Mouse (Mus musculus) forebrain, embryonic 12.5 days (tissue): ENCODE data around the gene Prr13. TPM values are rescaled to one million over a fixed set of nuclear protein-coding genes. Genes with fewer than 3 reads are reported as not detected.

Experiments used
- ATAC-seq: fragments of 200-750 bp; cut with Nextera tagmentation; 2 replicates; pipeline ENCODE4 v1.8.0; 2017; ENCODE audit warnings: moderate TSS enrichment; ENCODE audit not compliant: low FRiP score
- H3K27ac ChIP-seq: fragments of 300-500 bp; sonication (generic); 2 replicates; pipeline ENCODE4 v1.5.1; 2016; ENCODE audit warnings: mild to moderate bottlenecking
- H3K27me3 ChIP-seq: fragments of 300-500 bp; sonication (generic); 2 replicates; pipeline ENCODE4 v1.6.1; 2016; ENCODE audit warnings: mild to moderate bottlenecking
- H3K36me3 ChIP-seq: fragments of 300-500 bp; sonication (generic); replicated peaks from 2 replicates; pipeline ENCODE4 v1.6.1; 2016; ENCODE audit warnings: mild to moderate bottlenecking
- H3K4me1 ChIP-seq: fragments of 300-500 bp; sonication (generic); 2 replicates; pipeline ENCODE4 v1.6.1; 2016
- H3K4me2 ChIP-seq: fragments of 300-500 bp; sonication (generic); 2 replicates; pipeline ENCODE4 v1.6.1; 2016; ENCODE audit warnings: mild to moderate bottlenecking, moderate library complexity
- H3K4me3 ChIP-seq: fragments of 300-500 bp; sonication (generic); replicated peaks from 2 replicates; pipeline ENCODE4 v1.5.1; 2016; ENCODE audit warnings: mild to moderate bottlenecking
- H3K9ac ChIP-seq: fragments of 300-500 bp; sonication (generic); 2 replicates; pipeline ENCODE4 v1.6.1; 2016; ENCODE audit warnings: mild to moderate bottlenecking
- H3K9me3 ChIP-seq: fragments of 300-500 bp; sonication (generic); 2 replicates; pipeline ENCODE4 v1.6.1; 2016
- WGBS: fragments of 180-500 bp; shearing (Covaris S2); methylation state at CpG from one replicate; pipeline ENCODE4 v1.1.7; 2016; 5-methylcytosine and 5-hydroxymethylcytosine counted together
- polyA plus RNA-seq: library from polyadenylated mRNA; unstranded; fragments of >200 nt; fragmentation: Nextera tagmentation; extraction: Ambion mirVana; gene quantifications from 2 replicates; pipeline ENCODE4 v1.2.1, GENCODE M21; 2016

Prr13 gene
- 82.9 and 86.9 TPM in 2 replicates for polyA plus RNA-seq

GRCm38 (mm10) chr15:102458904-102459317 is at the start of gene Prr13:
Prr13 (plus strand) TSS chr15:102459028.
- Histone ChIP-seq H3K27me3 (no peaks in the 10 kb centered on the region), H3K4me3 (peak within 1 kb of the TSS; percentile 38), H3K9ac (peak within 1 kb of the TSS; percentile 39), H3K9me3 (no peaks in the 10 kb centered on the region), H3K4me1 (peaks cover 18% of the 10 kb centered on the region), H3K4me2 (peak within 1 kb of the TSS; percentile 52), H3K36me3 (0 out of 2 replicates have a peak, but pooled peaks cover 5% of the 10 kb centered on the region), H3K27ac (no peak within 1 kb of the TSS)
- peak; percentile 86 for ATAC-seq
- under 1% methylated on average over 19 of the region's 19 CpGs for WGBS

DNA sequence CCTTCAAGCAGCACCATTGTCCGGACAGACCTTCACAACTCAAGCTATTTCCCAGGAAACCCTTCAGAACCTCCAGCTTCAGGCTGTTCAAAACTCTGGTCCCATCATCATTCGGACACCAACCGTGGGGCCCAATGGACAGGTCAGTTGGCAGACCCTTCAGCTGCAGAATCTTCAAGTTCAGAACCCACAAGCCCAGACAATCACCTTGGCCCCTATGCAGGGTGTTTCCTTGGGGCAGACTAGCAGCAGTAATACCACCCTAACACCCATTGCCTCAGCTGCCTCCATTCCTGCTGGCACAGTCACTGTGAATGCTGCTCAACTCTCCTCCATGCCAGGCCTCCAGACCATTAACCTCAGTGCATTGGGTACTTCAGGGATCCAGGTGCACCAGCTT is 49.5 kb upstream of the Prr13 start:
- no peak overlapping the region for H3K9ac ChIP-seq
- peaks cover 43% of the 10 kb centered on the region for H3K4me1 ChIP-seq
- H3K36me3 ChIP-seq = peaks cover 62% of the 10 kb centered on the region
- H3K27me3 ChIP-seq = no peaks in the 10 kb centered on the region
- no peak overlapping the region for H3K27ac ChIP-seq
- H3K4me3 ChIP-seq = peak overlapping the region; percentile 5; the same call in 1 of the 2 replicates
- peak overlapping the region; percentile 15 for H3K4me2 ChIP-seq
- no peak for ATAC-seq
- 93% methylated on average over 3 of the region's 3 CpGs for WGBS
- H3K9me3 ChIP-seq = no peaks in the 10 kb centered on the region

- H3K4me2 ChIP-seq = peak overlapping the region; percentile 25; the same call in 1 of the 2 replicates
- H3K4me1 ChIP-seq = peaks cover 43% of the 10 kb centered on the region
- H3K27ac ChIP-seq = no peak overlapping the region
- no peak for ATAC-seq
- no peaks in the 10 kb centered on the region for H3K27me3 ChIP-seq
- peaks cover 69% of the 10 kb centered on the region for H3K36me3 ChIP-seq
- no peak overlapping the region for H3K9ac ChIP-seq
- 0 out of 2 replicates have a peak overlapping the region, but pooled peaks have one; percentile 15 for H3K4me3 ChIP-seq
- 87% methylated on average over 1 of the region's 1 CpGs for WGBS
- H3K9me3 ChIP-seq = no peaks in the 10 kb centered on the region
These were observed 47.8 kb upstream of the Prr13 start for GRCm38 (mm10) chr15:102411077-102411476.

- Histone ChIP-seq H3K4me2 (no peak overlapping the region), H3K9me3 (no peaks in the 10 kb centered on the region), H3K36me3 (peaks cover 62% of the 10 kb centered on the region), H3K4me1 (peaks cover 24% of the 10 kb centered on the region), H3K27me3 (no peaks in the 10 kb centered on the region), H3K27ac (no peak overlapping the region), H3K4me3 (no peak overlapping the region), H3K9ac (no peak overlapping the region)
- ATAC-seq = no peak
These were observed 45.1 kb upstream of the Prr13 start for GRCm38 (mm10) chr15:102413687-102414086.

GRCm38 (mm10) chr15:102417524-102417923 is 41.3 kb upstream of the Prr13 start:
- no peaks in the 10 kb centered on the region for H3K4me1 ChIP-seq
- no peak overlapping the region for H3K4me2 ChIP-seq
- WGBS = 93% methylated on average over 2 of the region's 2 CpGs
- no peak overlapping the region for H3K9ac ChIP-seq
- ATAC-seq = no peak
- H3K36me3 ChIP-seq = peaks cover 36% of the 10 kb centered on the region
- H3K9me3 ChIP-seq = no peaks in the 10 kb centered on the region
- no peak overlapping the region for H3K4me3 ChIP-seq
- H3K27ac ChIP-seq = no peak overlapping the region
- no peaks in the 10 kb centered on the region for H3K27me3 ChIP-seq

- WGBS = 65% methylated on average over 1 of the region's 1 CpGs
These were observed 37.8 kb upstream of the Prr13 start for GRCm38 (mm10) chr15:102420986-102421385.

DNA sequence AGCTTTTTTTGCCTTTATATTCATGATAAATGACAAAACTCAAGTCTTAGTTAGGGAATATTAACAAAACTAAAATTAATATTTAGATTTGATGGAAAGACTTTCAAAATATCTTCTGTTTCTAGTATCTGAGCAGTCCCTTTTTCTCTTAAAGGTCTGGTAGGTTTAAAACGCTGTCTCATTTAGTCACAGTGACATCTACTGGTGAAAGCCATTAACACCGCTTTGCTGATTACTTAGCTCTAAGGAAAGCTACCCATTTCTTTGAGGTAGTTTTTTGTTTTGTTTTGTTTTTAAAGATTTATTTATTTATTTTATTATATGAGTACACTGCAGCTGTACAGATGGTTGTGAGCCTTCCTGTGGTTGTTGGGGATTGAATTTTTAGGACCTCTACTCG is 37.4 kb upstream of the Prr13 start:
- Histone ChIP-seq H3K4me1 (no peaks in the 10 kb centered on the region), H3K9ac (no peak overlapping the region), H3K9me3 (no peaks in the 10 kb centered on the region), H3K4me2 (no peak overlapping the region), H3K36me3 (peaks cover 37% of the 10 kb centered on the region), H3K4me3 (no peak overlapping the region), H3K27ac (no peak overlapping the region), H3K27me3 (no peaks in the 10 kb centered on the region)
- WGBS = 60% methylated on average over 3 of the region's 3 CpGs
- ATAC-seq = no peak

More at GRCm38 (mm10) chr15:102420986-102421385, 37.8 kb upstream of the Prr13 start:
- Histone ChIP-seq H3K9me3 (no peaks in the 10 kb centered on the region), H3K27ac (no peak overlapping the region), H3K9ac (no peak overlapping the region), H3K4me3 (no peak overlapping the region), H3K4me2 (no peak overlapping the region), H3K4me1 (no peaks in the 10 kb centered on the region), H3K36me3 (peaks cover 32% of the 10 kb centered on the region), H3K27me3 (no peaks in the 10 kb centered on the region)
- ATAC-seq = no peak

GRCm38 (mm10) chr15:102423602-102424240 is 35.1 kb upstream of the Prr13 start:
- Histone ChIP-seq H3K4me1 (no peaks in the 10 kb centered on the region), H3K4me3 (no peak overlapping the region), H3K36me3 (peaks cover 52% of the 10 kb centered on the region), H3K4me2 (no peak overlapping the region), H3K9ac (no peak overlapping the region), H3K9me3 (no peaks in the 10 kb centered on the region), H3K27me3 (no peaks in the 10 kb centered on the region), H3K27ac (no peak overlapping the region)
- 95% methylated on average over 2 of the region's 2 CpGs for WGBS
- no peak for ATAC-seq

GRCm38 (mm10) chr15:102424657-102425056 is 34.2 kb upstream of the Prr13 start:
- peaks cover 54% of the 10 kb centered on the region for H3K36me3 ChIP-seq
- 89% methylated on average over 2 of the region's 2 CpGs for WGBS

GRCm38 (mm10) chr15:102426963-102427362 is 31.9 kb upstream of the Prr13 start:
- ATAC-seq = no peak
- peaks cover 75% of the 10 kb centered on the region for H3K36me3 ChIP-seq
- H3K27me3 ChIP-seq = no peaks in the 10 kb centered on the region
- no peak overlapping the region for H3K27ac ChIP-seq
- 100% methylated on average over 1 of the region's 1 CpGs for WGBS
- no peak overlapping the region for H3K4me3 ChIP-seq
- H3K9me3 ChIP-seq = no peaks in the 10 kb centered on the region
- H3K4me1 ChIP-seq = no peaks in the 10 kb centered on the region
- H3K4me2 ChIP-seq = no peak overlapping the region
- no peak overlapping the region for H3K9ac ChIP-seq

More at GRCm38 (mm10) chr15:102424657-102425056, 34.2 kb upstream of the Prr13 start:
- no peak overlapping the region for H3K9ac ChIP-seq
- no peaks in the 10 kb centered on the region for H3K27me3 ChIP-seq
- no peaks in the 10 kb centered on the region for H3K4me1 ChIP-seq
- no peak for ATAC-seq
- H3K4me3 ChIP-seq = no peak overlapping the region
- H3K27ac ChIP-seq = no peak overlapping the region
- no peak overlapping the region for H3K4me2 ChIP-seq
- H3K9me3 ChIP-seq = no peaks in the 10 kb centered on the region

DNA sequence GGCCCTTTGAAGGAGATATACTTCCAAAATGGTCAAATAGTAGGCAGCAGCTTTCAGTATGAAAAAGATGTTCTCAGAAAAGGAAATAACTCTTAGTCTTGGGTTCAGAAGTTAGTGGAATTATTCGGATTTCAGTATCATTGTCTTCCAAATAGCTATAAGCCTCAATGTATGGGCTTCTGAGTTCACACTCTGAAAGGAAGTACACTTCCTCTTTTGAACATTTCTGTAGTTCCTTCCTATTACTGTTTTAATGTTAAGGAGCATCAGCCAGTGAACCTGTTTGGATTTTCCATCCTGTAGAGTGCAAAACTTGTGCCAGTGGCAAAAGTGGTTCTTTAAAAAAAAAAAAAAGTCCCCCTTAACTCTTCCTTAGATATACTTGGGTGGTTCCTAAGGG is 26.8 kb upstream of the Prr13 start:
- ATAC-seq = no peak
- H3K27ac ChIP-seq = no peak overlapping the region
- H3K4me3 ChIP-seq = no peak overlapping the region
- no peaks in the 10 kb centered on the region for H3K9me3 ChIP-seq
- no peak overlapping the region for H3K9ac ChIP-seq
- no peak overlapping the region for H3K4me2 ChIP-seq
- WGBS = 94% methylated on average over 1 of the region's 1 CpGs
- H3K4me1 ChIP-seq = no peaks in the 10 kb centered on the region
- no peaks in the 10 kb centered on the region for H3K27me3 ChIP-seq
- H3K36me3 ChIP-seq = peaks cover 79% of the 10 kb centered on the region

- WGBS = 92% methylated on average over 4 of the region's 4 CpGs
- Histone ChIP-seq H3K4me1 (no peaks in the 10 kb centered on the region), H3K36me3 (peaks cover 73% of the 10 kb centered on the region), H3K27me3 (no peaks in the 10 kb centered on the region), H3K4me2 (no peak overlapping the region), H3K9ac (no peak overlapping the region), H3K27ac (no peak overlapping the region), H3K4me3 (no peak overlapping the region), H3K9me3 (no peaks in the 10 kb centered on the region)
- ATAC-seq = no peak
These were observed 25.7 kb upstream of the Prr13 start for GRCm38 (mm10) chr15:102433173-102433572.

DNA sequence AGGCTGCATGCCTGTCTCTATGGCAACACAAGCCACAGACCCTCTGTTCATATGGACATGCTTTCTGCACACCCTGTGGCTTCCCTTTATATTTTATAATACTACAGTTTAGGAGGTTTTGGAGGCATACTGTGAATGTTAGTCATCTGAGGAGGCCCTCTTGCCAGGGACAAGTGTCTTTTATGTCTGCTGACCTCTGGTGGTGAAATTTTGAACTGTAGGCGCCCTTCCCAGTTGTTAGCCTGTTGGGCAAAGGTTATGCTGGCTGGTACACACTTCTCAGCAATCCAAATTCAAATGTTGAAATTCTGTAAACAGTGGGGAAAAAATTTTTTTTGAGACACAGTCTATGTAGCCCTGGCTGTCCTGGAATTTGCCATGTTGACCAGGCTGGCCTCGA is 16.3 kb upstream of the Prr13 start:
- H3K4me2 ChIP-seq = no peak overlapping the region
- no peaks in the 10 kb centered on the region for H3K4me1 ChIP-seq
- no peaks in the 10 kb centered on the region for H3K9me3 ChIP-seq
- no peak overlapping the region for H3K4me3 ChIP-seq
- H3K9ac ChIP-seq = no peak overlapping the region
- H3K27me3 ChIP-seq = no peaks in the 10 kb centered on the region
- H3K27ac ChIP-seq = no peak overlapping the region
- peaks cover 4% of the 10 kb centered on the region; the same call in 1 of the 2 replicates for H3K36me3 ChIP-seq
- no peak for ATAC-seq
- 46% methylated on average over 2 of the region's 2 CpGs for WGBS
